Mouse (Mus musculus) induced T-regulatory cell, adult 2 months (primary cell): ENCODE data around the gene Gba.

ENCODE experiments used
- DNase-seq: peaks from one replicate; pipeline ENCODE4 v3.0.0-alpha.2; 2012; ENCODE audit warnings: low read depth

Gba gene

DNA sequence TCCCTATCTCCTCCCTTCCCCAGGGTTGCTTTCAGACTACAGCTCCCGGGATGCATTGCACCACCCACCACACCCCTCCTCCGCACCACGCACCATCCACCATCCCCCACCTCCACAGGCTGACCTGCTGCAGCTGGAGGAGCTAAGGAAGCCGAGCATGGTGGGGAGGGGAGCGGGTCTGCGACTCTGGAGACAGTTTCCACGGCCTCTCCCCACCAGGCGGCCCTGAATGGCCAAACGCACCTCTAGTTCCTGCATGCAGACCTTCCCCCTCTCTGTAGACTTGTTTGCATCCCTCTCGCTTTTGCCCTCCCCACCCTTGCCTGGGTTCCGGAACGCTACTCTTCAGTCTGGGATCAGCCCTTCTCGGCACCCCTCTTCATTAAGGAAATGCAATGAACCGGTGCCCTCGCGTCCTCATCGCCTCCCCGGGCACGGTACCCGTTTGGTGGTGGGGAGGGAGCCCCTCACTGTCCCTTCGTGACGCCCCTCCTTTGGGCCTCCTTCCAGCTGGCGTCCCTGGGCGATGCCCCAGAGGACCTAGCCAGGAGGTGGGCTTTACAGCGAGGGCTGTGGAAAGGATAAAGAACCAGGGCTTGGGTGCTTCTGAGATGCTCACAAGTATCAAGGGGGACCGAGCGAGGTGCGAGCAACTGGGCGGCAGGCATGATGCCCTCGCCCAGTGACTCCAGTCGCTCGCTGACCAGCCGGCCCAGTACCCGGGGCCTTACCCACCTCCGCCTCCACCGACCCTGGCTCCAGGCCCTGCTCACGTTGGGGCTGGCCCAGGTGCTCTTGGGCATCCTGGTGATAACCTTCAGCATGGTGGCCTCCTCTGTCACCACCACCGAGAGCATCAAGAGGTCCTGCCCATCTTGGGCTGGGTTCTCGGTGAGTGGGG lies 19.4 kb upstream of the Gba start, which contains the start of gene Fam189b:
Gene Fam189b (plus strand): TSS at position 86 of the 901 bp plus-strand sequence.
- peak; percentile 79 for DNase-seq

DNA sequence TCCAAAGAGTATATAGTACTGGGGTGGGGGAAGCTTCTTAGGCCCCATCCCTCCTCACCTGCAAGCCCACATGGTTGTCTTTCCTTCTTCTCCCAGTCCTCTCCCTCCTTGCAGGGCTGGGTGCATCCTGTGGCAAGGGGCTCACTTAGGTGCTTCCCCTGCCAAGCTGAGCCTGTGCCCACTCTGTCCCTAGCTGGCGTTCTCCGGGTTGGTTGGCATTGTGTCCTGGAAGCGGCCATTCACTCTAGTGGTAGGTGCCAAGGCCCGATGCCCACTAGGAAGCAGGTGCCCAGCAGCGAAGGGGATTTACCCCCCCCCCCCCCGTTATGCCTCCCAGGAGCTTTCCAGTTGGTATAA lies 18.8 kb upstream of the Gba start:
- DNase-seq: no peak

- DNase-seq: no peak
Measured at GRCm38 (mm10) chr3:89187197-89187596, 15.5 kb upstream of the Gba start.

DNA sequence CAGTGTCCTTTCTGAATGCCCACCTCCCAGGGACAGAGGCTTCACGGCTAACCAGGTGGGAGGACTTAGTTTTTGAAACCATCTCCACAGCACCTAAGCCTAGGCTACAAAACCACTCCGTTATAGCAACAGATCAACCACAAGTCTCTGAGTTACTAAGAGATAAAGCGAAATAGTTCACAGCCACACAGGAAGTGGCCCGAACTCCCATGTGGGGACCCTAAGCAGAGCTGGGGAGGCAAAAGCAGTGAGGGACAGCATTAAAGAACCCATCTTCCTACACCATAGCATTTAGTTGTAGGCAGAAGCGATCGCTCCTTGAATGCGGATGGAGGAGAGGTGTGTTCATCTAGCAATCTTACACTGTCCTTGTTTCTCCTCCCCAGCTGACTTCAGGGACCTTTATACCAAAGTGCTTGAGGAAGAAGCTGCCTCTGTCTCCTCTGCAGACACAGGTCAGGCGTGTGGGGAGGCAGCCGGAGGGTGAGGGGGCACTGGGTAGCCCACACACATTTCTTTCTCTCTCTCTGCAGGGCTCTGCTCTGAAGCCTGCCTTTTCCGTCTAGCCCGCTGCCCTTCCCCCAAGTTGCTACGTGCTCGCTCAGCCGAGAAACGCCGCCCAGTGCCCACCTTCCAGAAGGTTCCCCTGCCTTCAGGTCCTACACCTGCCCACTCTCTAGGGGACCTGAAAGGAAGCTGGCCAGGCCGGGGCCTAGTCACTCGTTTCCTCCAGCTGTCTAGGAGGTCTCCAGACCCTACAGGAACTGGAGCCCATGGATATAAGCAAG lies 14.8 kb upstream of the Gba start:
- peak; percentile 80 for DNase-seq

DNA sequence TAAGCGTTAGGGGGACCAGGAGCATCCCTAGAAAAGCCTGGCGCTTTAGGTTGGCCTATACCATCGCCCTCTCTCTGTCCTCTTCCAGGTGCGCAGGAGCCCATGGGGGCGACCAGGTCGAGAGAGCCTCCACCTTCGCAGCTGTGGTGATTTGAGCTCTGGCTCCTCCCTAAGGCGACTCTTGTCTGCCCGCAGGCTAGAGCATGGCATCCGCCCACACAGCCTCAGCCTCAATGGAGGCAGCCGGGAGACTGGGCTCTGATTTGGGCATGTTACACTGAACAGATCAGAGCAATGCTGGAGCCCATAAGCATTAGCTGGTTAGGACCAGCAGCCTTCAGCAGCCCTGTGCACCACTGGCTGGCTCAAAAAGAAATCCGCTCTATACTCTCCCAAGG lies 14.3 kb upstream of the Gba start:
- DNase-seq: peak; percentile 79

DNA sequence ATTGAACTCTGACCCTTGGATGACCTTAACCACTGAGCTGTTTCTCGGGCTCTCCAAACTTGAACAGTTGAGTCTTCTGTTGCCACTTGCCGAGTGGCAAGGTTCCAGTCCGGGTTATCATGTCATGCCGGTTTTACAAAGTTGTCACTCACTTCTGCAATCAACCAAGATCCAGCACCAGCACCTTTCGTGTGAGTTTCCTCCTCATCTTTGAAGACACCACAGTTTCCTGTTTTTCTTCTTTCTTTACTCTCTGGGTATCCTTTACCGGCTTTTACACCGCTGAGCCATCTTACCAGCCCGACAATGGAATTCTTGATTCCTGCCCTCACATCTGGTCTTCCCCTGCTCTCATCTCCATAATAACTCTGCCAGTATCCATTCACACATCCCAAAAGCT lies 12.3 kb upstream of the Gba start:
- peak; percentile 84 for DNase-seq

- no peak for DNase-seq
Measured at GRCm38 (mm10) chr3:89193351-89193750, 9.4 kb upstream of the Gba start.

GRCm38 (mm10) chr3:89193853-89194252 lies 8.9 kb upstream of the Gba start:
- DNase-seq: peak; percentile 80

DNA sequence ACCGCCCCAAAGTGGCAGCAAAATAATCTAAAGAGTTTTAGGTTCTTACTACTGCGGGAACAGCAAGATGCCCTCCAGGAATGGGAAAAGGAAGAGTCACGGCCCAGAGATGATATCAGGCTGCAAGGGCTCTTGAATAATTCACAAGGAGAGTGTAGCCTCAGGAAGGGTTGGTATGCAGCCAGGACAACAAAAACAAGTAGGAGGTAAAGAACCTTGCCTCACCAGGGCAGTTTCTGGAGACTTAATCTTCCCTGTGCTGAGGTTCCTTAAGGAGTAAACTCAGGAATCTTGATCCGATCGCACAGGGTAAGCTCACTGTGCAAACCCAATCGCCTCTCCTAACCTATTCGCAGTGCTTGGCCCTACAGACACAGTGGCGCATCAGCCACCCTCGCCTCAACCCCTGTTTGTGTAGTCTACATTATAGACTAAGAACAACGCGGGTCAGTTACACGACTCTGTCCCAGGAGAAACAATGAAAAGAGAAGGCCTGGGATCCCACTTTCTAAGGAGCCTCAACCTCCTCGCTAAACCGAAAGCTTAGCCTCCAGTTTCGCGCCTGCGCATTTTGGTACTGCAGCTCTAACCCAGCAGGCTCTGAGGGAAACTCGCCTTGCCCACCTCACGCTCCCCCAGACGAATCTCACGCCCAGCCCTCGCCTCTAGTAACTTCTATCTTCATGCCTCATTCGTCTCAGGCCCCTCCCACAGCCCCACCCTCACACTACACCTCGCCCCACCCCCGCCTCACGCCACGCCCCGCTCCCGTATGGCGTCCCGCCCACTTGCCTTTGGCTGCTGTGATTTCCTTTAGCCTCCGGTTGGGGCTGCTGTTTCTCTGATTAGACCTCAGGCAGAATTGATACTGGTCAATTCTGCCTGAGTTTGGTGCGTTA lies 6.5 kb upstream of the Gba start:
- peak; percentile 96 for DNase-seq

DNA sequence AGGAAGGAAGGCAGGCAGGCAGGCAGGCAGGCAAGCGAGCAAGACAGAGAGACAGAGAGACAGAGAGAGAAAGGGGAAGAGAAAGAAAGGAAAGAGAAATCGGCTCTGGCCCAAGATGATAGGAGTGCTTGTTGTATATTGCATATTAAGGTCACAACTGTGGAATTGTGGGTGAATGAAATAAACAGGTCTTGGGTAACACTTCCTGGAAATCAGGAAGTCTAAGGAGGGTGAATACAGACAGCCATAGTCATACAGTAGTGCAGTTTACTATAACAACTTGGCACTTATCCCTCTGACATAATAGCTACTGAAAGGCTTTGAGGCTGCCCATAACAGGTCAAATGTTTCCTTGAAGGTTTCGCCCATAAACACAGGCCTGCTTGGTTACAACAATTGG lies 2.9 kb upstream of the Gba start:
- no peak for DNase-seq

DNA sequence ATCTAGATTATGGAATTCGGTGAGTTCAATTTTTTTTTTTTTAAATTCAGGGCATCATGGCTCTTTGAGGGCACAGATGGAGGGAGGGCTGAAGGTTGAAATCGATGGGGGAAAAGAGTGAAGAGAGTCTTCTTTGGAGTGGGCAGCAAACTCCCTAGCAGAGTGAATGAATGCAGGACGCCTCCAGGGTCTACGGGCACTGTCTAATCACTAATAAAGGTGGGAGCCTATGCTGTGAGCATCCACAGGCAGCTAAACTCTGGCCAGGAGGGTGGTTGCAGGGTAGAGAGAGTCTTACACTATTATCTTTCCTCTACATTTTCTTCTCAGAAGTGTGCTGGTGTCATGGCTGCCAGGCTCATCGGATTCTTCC lies 400 bp downstream of the Gba start:
- peak; percentile 33 for DNase-seq

GRCm38 (mm10) chr3:89206079-89206478 lies 3.4 kb downstream of the Gba start:
- DNase-seq: no peak

- no peak for DNase-seq
Measured at GRCm38 (mm10) chr3:89206695-89207094, 4.0 kb downstream of the Gba start.

GRCm38 (mm10) chr3:89208075-89208657 lies 5.4 kb downstream of the Gba start:
- DNase-seq: no peak

DNA sequence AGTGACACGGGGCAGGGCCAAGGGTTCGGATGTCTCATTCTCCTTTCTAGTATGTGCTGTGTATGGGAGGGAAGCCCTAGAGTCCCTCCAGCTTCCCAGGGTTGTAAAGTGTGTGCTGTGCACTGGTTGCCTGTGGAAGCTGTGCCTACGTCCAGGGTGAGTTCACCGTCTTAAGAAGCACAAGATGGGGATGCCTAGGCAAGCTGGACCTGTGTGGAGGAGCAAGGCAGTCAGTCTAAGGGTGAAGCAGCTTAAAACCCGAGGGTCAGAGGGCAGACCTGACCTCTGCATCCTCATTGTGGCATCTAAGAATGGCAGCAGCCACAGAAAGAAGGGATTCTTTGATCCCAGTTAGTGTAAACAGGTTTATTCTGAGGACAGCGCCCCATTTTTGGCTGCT lies 6.0 kb downstream of the Gba start:
- DNase-seq: no peak

DNA sequence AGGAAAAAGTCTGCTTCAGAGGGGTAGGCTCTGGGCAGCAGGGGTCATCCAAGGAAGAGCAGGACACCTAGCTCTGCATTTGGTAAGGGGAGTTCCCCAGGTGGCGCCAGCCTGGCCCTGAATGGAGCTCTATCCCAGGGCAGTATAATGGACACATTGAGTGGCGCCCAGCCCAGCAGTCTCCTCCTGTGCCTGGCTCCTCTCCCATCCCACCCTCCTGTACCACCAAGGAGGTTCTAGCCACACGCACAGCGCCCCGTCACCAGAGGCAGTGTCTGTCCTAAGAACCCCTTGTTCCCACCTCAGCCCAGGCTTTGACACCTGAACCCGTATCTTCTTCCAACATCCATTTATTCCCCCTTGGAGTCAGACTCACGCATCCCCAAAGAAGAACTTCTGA lies 7.0 kb downstream of the Gba start:
- DNase-seq: no peak

- no peak for DNase-seq
Measured at GRCm38 (mm10) chr3:89210162-89210561, 7.4 kb downstream of the Gba start.

GRCm38 (mm10) chr3:89210731-89211130 lies 8.0 kb downstream of the Gba start:
- DNase-seq: no peak

- peak; percentile 97 for DNase-seq
Measured at GRCm38 (mm10) chr3:89213803-89214530, 11.2 kb downstream of the Gba start.

GRCm38 (mm10) chr3:89214681-89215411 lies 12.1 kb downstream of the Gba start, which contains the start of gene Thbs3:
Gene Thbs3 (plus strand): TSS chr3:89215180.
- peak; percentile 85 for DNase-seq
